Mouse (Mus musculus) kidney, postnatal 10 days (tissue): ENCODE measurements around the gene Adora3.
A peak's percentile ranks its signal among the peaks of the same experiment; 100 is the strongest.

Source experiments
- DNase-seq: peaks from one replicate; pipeline ENCODE4 v3.0.0; 2021; ENCODE audit warnings: mixed read lengths

Adora3 gene

DNA sequence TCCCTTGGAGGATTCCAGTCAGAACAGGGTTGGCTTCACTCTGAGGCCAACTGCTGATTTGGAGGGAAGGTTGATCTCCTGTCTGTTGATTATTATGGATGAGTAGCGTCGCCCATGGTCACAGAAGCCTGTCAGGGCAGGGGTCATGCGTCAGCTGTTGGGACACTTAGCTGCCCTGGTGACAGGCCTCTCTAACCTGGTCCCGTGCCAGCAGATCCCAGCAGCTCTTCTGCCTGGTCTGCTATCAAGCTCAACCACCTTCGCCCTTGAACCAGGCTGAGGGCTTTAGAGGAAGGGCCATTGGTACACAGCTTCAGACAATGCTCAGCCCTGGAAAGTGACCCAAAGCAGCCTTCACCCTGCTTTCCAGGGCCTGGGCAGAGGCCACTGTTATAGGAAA is 5.4 kb downstream of the Adora3 start:
- DNase-seq: peak; percentile 65

DNA sequence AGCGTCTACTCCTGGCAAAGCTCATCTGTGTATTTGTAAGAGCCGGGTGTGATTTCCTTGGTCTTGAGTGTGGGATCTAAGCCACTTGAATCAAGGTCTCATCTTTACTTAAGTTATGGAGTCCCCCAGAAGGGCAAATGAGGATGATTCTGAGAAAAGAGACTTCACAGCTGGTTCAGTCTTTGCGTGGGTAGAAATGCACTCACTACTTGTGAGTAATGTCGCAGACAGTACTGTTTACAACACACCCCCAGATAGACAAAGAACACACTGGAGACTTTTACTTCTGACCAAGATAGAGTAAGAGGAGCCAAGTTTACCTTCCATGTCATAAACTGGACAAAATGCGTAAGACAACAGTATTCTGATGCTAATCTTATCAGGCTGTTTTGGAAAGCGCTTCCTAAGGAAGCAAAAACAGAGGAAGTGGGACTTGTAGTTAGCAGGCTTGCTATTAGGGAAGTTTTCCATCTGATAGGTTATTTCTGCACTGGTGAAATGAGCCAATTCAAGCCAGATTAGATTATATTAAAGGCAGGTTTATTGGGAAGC is 6.7 kb downstream of the Adora3 start:
- no peak for DNase-seq

DNA sequence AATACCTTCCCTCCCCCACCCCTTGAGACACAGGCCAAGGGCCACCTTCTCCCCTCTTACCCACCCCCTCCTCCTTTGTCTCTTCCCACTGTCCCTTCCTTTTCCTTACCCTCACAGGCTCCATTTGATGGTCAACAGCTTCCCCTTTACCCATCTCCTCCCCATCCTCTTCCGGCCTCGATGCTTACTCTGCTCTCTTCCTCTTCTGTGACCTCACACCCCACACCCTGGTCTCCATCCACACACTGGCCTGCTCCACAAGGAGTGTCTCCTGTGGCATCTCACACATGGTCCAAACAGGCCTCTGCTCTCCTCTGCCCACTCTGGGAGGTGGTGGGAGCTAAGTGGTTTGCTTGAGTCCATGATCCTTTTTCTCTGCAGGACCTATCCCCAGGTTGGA is 7.3 kb downstream of the Adora3 start:
- no peak for DNase-seq

DNA sequence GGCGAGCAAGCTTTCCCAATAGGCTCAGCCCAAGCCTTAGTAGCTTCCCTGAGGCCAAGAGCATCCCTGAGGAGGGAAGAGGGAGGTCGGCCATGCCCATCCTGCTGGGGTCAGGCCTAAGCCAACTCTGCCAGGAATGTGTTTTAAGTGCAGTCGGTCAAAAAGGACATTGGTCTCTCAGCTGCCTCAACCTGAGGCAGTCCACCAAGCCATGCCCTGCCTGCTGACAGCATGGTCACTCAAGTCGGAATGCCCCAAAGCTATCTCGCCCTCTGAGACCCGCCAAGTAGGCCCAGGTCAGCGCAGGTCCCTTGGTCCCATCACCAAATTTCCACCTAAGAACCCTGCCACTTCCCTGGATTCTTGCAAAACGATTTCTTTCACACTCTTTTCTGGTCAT is 8.1 kb downstream of the Adora3 start:
- DNase-seq: no peak

DNA sequence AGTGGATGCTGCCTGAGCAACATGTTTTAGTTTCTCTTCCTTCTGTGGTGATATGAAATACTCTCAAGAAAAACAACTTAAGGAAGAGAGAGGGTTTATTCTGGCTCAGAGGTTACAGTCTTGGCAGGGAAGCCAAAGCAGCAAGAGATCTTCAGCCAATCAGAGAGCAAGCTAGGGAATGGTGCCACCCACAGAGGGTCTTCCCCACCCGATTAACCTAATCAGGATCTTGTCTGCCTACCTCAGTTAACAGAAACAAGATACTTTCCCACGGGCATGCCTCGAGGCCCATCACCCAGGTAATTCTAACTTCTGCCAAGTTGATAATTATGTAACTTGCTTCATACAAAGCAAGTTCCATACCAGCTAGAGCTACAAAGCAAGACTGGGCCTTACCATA is 9.8 kb downstream of the Adora3 start:
- DNase-seq: no peak

DNA sequence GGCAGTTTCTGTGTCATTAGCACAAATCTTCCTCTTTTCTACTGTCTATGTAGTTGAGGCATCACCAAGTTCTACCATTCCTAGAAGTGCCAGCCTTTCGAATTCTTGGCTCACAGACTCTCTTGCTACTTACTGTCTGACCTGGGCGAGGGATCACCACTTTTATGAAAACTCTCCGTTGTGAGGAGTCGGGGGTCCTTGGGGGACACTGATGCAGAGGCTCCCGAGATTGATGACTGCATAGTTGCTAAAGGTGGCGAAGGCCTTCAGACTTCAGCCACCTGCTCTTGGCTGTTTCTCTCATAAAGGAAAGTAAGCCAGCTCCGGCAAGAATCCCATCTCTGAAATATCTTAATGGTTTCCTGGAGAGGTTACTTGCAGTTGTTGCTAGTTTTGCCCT is 11.4 kb downstream of the Adora3 start:
- DNase-seq: no peak

DNA sequence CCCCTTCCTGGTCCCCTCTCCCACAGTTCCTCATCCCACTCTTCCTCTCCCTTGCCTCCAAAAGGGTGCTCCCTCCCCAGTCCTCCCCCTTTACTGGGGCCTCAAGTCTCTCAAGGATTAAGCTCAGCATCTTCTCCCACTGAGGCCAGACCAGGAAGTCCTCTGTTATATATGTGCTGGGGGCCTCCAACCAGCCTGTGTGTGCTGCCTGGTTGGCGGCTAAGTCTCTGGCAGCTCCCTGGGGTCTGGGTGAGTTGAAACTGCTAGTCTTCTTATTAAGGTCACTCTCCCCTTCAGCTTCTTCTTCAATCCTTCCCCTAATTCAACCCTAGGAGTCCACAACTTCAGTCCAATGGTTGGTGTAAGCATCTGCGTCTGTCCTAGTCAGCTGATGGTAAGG is 12.5 kb downstream of the Adora3 start:
- DNase-seq: no peak

DNA sequence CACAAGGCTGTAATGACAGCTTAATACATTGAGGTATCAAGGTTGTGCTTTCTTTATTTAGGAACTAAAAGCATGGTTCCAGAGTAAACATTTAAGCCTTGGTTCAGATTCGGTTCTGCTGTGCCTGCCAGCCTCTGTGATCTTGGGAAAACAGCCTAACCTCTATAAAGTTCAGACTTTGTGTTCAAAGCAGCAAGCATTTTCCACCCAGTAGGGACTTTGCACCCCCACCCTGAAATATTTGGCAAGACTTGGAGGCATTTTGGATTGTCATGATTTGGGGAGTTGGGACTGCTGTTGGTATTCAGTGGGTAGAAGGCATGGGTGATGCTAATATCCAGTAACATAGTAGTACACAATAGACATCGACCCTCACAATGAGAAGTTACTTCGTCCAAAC is 18.3 kb downstream of the Adora3 start:
- DNase-seq: no peak

DNA sequence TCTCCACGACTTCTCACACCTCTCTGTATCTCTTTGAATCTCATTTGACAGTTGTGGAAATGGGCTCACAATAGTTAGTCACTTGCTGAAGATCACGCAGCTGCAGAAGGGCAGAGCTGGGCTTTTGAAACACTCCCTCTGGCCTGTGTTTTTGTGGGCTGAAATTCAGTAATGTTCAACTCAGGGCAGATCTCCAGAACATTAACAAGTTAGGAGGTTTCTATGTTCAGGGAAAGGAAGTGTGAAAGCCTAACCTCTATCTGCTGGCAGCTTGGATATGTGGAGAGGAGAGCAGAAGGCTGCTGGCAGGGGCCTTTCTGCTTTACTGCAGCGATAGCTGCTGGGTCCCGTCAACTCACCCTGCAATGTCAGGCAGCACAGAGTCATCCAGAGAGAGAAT is 19.6 kb downstream of the Adora3 start:
- no peak for DNase-seq

DNA sequence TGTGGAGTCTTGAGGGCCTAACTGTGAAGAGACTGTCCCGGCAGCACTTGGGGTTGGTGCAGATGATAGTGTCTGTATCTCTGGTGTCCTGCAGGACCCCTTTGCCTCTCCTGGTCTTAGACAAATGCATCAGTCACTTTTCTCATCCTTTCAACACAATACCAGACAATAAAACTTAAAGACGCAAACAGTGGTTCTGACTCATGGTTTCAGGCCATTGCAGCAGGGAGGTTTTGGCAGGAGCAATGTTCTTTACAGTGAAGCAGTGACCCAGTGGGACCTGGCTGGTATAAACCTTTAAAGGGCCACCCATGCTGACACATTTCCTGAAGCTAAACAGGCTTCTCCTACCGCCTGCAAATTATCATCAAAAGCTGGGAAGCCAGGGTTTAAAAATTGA is 20.5 kb downstream of the Adora3 start:
- no peak for DNase-seq

DNA sequence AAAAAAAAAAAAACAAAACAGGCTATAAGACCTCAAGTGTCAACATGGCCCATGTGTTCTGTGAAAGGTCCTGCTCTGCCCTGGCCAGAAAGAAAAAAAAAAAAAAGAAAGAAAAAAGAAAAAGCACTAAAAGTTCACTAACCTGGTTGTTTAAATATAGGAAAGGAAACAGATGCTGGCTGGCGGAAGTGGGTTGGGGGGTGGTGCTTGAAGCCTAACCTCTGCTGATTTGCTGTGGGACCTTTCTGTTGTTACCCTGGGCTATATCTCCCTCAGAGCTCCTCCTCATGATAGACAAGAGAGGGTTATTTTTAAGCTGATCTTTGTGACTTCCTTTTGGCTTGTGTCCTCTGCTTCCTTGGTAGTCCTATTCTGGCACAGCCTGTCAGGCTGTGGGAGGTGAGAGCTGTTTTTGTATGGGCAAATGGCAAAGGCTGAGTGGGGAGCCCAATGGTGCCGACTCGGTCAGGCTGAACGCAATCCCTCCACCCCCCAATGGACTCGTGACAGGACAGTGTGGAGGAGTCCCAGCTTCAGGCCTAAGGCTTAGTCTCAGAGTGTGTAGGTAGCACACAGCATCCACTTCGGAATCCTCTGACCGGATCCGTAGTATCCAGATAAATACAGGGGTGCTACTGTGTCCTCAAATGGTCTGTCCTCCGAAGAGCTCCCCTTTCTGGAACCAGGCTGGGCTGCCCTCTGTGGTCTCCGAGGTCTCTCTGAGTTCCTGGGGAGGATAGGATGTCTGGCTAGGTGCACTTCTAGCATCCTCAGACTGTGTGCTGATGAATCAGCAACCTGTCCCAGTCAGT is 21.3 kb downstream of the Adora3 start:
- DNase-seq: peak; percentile 68

DNA sequence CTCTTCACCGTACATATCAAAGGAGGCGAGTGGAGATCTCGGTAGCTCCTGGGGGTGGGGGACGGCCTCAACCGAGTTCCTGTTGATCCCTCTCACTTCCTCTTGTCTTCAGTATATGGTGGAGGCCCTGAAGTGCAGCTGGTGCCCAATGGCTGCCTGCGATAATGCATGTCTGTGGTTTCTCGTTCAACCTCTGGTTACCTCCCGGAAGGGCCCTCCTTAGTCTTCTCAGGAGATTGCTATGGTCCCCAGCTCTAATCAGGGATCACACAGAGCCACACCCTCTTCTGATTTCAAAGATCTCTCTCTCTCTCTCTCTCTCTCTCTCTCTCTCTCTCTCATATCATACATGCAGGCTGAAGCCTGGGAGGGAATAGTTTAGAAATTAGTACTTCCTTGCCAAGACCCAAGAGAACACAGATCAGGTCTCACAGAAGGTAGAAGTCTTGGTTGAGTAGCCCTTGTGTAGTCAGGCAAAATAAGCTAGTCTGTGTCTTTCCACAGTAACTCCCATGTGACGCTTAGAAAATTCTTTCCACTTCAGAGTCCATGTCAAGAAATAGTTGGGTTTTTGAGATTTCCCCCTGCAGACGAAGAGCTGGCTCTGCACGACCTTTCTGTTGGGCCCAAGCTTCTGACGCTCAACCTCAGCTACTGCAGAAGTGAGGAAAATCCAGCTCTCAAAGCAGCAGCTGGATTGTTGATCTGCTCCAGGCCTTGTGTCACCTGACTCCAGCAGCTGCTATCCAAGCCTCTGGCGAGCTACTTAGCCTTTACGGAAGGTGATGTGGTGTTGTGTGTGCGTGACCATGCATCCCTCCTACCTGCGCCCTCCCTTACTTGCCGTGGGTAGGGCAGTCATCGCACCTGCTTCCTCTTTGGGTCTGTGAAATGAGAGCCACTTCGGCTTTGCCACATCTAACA is 22.2 kb downstream of the Adora3 start:
- no peak for DNase-seq

DNA sequence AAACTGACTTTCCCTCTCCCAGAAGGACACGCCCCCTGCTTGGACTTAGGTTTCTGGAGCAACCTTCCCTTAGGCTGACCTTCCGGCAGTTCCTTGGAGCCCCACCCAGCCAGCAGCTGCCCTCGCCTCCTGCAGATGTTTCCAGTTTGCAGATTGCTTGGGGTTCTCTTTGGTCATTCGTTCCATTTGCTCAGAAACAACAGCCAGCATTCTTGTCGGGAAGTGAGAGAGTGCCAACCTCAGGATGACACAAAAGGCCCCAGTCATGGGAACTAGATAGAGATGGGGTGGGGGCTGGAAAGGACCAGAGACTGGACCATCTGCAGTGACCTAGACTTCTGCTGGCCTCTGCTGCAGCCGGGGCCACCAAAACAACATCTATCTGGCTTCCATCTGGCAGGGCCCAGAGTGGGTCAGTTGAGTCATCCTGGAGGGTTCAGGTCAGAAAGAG is 23.3 kb downstream of the Adora3 start:
- peak; percentile 52 for DNase-seq

DNA sequence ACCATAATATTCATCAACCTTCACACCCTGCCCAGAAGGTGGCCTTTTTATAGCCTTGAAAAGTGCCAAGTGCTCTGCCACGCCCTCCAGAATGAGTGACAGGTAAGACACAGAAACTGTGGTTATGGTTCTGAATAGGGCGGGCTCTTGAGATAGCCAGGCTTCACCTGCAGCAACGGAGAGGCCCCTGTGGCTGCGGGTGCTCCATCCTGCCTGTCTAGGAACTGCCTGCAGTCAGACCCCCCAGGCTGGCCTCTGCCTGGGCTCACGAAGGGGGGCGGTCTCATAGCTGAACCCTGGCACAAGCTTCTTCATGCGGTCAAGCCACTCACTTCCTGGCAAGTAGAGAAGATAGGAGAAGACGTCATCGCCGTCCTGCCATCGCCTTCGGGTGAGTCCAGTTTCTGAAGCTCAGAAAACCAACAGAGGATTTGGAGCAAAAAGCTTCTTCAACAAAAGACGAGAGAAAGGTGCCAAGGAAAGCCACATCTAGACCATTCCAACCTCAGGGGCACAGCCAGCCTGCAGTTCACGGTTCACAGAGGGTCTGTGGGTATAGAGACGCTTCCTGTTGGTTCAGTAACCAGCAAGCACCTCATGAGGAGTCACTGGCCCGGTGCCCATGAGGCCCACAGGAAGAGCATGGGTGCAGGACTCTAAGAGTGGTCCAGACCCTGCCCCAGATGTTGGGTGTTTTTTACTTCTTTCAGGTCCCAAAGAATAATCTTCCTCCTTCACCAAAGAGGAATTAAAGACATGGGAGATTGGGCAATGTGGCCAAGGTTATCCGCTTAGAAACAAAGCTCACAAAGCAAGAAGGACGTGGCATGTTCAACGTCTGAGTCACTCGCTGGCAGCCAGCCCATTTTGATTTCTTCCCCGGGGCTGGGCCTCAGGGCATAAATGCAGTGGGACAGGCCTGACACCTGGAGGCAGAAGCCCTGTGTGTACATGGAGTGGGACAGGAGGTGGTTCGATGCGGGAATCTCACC is 24.2 kb downstream of the Adora3 start:
- DNase-seq: peak; percentile 94

DNA sequence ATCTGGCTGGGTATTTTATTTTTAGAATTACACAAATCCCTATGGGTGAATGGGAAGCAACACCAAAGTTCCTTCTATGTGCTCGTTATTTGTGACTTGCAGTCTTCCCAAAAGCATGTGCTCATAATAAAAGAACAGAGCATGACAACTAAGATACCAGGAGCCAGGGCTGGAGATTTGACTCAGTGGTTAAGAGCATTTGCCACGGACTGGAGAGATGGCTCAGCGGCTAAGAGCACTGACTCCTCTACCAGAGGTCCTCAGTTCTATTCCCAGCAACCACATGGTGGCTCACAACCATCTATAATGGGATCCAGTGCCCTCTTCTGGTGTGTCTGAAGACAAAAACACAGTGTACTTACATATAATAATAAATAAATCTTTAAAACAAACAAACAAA is 26.2 kb downstream of the Adora3 start:
- no peak for DNase-seq

DNA sequence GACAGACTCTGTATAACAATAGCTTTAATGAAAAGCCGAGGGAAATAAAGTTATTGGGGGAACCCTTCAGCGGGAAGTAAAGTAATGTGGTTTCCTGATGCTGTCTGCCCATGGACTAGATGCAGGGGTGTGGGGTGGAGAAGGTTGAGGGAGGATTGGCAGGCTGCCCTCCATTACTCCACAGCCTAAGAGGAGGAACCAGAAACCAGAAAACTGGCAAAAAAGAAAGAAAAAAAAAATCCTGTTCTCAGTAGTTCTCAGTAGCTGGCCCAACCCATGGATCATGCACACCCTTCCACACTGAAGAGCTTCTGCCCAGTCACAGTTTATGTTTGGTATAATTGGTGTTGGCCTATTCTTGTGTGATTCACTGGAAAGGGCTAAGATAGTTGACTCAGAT is 27.7 kb downstream of the Adora3 start:
- DNase-seq: no peak

DNA sequence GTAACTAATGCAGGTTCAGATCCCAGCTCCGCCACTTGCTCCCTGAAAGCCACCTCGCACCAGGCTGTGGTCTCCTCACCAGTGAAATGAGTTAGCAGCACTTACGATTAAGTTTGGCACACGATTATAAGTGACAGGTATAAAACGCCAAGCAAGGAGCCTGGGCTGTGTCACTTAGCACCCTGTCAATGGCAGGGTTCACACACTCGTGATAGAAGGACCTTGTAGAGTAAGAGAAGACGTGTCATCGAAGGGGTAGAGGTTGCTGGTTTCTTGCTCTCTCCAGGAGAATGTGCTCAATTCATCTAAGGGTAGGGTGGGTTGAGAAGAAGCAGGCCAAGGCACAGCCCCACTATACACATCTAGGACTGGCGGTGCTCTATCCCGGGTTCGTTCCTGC is 28.2 kb downstream of the Adora3 start:
- DNase-seq: no peak

DNA sequence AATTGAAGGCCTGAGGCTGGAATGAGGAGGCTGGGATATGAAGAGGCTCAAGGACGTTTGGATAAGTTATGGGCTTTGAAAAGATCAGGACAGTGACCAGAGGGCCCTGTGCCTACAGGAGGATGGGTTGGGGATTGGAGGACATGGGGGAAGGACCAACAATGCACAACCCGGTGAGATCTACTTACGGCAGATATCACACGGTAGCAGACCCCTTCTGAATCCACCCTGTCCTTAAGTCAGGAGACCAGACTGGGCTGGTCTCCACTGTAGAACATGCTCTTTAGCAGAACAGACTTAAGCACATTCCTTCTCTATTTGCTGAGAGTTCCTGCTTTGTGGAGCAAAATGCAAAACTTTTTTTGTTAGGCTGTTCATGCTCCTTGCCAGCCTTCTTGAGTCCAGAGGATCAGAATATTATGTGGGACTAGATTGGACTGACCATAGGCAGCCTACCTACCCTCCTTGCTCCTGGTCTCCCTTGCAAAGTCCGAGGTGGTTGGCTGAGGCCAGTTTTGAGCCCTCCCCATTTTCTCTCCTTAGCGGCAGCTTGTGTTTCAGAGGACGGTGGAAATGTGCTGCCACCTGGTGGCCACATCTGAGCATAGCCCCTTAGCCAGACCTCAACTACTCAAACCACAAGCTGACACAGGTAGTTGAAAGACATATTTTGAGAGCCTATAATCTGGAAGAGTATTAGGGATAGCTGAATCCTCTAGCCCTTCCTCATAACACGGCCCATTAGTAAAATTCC is 28.9 kb downstream of the Adora3 start:
- DNase-seq: peak; percentile 89

DNA sequence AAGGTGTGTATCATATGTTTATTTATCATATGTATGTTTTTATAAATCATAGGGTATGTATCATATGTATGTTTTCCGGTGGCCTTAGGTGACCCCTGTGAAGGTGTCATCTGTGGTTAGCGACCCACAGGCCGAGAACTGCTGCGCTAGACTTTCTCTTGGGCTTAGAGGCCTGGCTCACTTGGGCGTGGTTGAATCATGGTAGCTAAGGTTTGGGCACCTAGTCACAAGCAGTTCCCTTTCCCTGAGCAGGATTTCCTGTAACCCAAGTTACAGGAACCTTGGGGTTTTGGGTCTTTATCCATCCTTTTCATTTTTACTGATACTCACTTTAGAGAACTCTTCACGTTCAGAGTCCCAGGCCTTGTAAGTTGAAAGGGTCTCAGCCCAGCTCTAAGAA is 29.6 kb downstream of the Adora3 start:
- no peak for DNase-seq

DNA sequence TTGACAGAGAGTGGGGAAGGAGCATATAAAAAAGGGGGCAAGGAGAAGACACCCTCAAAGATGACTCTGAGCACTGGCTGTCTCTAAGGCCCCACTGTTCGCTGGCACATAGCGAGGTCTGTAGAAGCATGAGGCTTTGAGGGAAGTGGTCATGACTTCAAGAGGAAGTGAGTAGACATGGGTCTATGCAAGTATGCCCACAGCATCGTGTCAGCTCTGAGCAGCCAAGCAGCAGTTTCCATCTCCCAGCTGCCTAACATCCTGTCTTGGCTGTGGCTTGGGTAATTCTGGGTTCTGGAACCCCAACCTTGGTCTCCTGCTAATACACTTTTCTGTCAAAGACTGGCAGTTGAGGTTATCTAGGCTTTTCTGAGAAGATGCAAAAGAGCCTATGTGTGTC is 30.1 kb downstream of the Adora3 start:
- no peak for DNase-seq

DNA sequence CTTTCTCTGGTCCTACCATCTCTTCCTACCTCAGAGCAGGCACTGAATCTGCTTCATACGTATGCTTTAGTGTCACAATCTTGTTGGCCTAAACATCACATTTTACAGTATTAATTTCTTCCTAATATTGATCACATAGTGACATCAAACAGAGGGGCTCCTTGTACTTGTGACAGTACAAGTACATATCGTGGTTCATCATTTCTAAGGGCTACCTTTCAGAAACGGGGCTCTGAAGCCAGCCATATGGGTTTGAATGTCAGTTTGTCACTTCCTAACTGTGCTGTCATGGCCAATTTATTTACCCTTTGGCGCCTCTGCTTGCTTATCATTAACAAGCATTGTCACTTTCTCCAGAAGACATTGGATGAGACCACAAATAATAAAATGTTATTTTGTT is 30.8 kb downstream of the Adora3 start:
- DNase-seq: no peak

DNA sequence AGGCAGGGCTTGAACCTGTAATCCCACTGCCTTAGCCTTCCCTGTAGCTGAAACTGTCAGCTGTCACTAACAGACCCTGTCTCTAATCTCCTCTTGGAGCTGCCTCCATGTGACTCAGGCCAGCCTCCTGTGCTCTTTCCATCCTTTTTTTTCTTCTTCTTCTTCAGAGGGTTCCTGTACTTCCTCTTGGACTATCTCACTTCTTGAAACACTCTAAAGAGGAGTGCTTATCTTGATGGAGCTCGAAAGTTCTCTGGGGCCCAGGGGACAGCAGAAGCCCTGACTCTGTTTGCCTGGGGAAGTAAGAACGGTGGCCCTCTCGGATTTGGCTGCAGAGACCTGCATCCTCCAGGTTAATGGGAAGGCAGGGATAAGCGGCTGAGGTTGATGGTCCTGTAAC is 33.6 kb downstream of the Adora3 start:
- DNase-seq: no peak
